Mouse (Mus musculus) frontal cortex, adult (tissue): Measurements from ENCODE around the gene Acvr2b.
"Not testable (repeated sequence)": the region's sequence is repeated elsewhere in the genome, so short reads cannot be mapped to it uniquely, and the experiment has no call there.

Experiments used
- ATAC-seq: cut with Nextera tagmentation; 2 replicates; pipeline ENCODE4 v1.9.2; 2017; ENCODE audit warnings: mild to moderate bottlenecking, moderate library complexity, mixed read lengths; ENCODE audit not compliant: low TSS enrichment

Acvr2b gene

DNA sequence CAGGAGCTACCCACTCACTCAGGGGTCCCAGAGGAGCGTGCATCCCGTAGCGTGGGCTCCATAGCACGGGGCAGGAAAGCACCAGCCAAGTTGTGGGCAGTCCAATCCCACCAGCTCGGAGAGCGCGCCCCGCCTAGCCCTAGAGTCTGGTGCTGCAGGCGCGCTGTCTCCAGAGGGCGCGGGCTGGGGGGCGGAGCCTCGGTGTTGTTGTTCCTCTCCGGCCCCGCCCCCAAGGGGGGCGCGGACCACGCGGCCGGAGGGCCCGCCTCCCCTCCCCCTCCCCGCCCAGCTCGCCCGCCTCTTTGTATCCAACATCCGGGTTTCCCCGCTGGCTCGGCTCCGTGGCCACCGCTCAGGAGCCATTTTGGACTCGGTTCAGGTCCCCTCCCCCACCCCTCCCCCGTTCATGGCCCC lies at the start of gene Acvr2b:
Gene Acvr2b, plus strand, starts transcription at position 318 of the 414 bp plus-strand sequence.
- ATAC-seq: peak; percentile 78

DNA sequence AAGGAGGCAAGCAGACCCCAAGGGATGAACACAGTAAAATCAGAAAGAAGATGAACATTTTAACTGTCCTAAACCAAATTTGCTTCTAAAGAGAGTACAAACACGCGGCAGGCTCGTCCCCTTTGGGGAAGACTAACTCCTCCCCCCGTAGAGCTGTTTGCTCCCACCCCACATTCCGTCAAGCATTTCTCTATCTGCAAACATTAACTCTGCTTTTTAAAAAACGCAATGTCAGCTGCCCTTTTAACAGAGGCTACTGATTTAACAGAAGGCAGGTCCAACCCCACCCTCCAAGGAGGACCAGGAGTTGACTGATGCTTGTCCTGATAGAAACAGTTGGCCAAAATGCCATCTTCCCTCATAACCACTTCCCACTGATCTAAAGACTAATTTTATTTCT lies 48.0 kb upstream of the Acvr2b start:
- ATAC-seq: no peak

DNA sequence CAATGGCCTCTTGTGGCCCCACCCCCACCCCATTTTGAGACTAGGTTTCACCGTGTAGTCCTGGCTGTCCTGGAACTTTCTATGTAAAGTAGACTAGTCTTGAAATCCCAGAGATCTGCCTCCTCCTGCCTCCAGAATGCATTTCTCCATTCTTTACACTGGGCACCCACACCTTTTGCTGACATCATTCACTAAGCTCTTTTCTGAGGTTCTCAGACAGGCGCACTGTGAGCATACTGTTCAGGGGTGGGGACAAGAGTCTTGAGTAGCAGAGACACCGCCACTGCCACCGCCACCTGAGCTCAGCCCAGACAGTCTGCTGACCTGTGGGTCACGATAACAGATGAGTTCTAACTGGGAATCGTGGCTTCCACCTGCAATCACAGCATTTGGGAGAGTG lies 46.0 kb upstream of the Acvr2b start:
- peak; percentile 66 for ATAC-seq

DNA sequence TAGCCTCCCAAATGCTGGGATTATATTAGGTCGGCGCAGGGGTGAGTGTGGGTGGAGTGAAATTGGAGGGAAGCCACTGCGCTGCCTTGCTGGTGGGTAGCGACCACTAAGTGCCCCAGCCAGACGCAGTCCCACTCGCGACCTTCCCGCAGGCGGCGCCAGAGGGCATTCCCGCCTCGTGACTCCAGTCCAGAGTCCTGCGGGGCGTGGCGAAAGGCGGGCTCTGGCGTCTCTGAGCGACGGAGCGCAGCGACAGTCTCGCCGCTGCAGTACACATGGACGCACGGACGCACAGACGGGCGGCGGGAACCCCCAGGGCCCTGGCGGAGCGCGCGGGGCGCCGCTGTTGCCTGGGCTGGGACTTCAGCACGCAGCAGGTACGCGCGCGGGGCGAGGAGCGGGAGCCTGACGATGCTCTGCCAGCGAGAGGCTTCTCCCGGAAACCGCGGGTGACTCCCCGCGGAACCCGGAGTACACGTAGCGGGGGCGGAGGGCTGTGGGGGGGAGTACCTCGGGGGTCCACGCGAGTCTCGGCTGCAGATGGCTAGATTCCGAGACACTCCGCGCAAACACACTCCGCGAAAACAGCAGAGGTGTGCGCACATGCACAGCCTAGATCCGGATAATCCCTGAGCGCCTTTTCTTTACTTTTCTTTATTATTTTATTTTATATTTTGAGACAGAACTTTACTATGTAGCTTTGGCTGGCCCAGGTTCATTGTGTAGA lies 44.4 kb upstream of the Acvr2b start, which contains the start of gene Xylb:
Gene Xylb, plus strand, starts transcription at position 51 of the 727 bp plus-strand sequence.
- ATAC-seq: peak; percentile 89

DNA sequence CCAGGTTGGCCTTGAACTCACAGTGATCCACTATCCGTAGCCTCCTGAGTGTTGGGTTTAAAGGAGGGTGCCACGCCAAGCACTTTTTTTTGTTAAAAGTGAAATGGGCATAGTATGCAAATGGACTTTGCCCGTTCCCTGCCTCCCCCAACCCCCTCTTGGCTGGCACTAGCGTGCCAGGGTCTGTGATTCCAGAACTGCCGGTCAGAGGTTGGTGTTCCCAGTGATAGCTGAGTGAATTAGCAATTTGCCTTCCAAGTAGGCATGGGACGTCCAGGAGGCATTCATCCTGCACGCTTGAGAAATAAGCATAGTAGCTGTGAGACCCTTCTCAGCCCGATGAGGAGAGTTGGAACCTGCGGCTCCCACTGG lies 43.9 kb upstream of the Acvr2b start:
- no peak for ATAC-seq

DNA sequence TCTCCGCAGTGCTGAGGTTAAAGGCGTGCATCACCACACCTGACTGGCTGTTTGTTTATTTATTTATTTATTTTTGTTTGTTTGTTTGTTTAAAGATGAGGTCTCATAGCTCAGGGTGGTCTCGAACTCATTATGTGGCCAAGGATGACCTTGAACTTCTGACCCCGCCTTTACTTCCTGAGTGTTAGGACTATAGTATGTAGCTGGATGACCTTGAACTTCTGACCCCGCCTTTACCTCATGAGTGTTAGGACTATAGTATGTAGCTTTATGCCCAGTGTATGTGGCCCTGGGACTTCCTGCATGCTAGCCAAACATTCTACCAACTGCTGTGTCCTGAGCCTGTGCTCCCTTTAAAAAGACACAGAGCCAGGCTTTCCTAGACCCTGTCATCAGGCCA lies 40.5 kb upstream of the Acvr2b start:
- ATAC-seq: no peak

DNA sequence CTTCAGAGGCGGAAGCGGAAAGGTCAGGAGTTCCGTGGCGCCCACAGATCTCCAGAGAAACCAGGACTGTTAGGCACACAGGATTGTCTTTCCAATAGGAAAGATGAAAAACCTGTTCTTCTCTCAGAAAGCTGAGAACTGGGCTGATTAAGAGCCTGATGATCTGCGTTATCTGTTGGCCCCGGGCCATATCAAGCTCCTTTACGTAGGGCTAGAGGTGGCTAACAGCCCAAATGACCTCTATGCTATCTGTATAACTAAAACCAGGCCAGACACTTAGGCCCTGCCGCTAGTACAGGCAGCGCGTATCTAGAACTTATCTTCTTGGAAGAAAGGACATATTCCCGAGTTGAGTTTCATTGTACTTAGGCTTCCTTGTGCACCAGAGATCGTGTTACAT lies 38.7 kb upstream of the Acvr2b start:
- no peak for ATAC-seq

DNA sequence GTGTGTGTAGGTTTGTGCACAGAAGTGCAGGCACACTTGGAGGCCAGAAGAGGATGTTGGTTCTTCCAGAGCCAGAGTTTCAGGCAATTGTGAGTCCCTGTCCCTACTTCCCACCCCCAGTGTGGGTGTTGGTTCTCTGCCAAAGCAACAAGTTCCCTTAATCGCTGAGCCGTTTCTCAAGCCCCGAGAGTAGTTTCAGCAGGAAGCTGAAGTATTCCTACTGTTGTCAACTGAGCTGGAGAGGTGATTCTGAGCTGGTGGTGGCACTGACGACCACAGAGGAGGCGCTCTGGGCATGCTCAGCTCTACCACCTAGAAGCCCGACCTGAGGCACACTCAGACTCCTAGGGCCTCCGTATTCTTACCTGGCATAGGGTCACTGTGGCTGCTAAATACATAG lies 36.6 kb upstream of the Acvr2b start, which contains the start of gene Slc22a14:
Gene Slc22a14, minus strand, starts transcription at position 270 of the 400 bp plus-strand sequence.
- ATAC-seq: no peak

DNA sequence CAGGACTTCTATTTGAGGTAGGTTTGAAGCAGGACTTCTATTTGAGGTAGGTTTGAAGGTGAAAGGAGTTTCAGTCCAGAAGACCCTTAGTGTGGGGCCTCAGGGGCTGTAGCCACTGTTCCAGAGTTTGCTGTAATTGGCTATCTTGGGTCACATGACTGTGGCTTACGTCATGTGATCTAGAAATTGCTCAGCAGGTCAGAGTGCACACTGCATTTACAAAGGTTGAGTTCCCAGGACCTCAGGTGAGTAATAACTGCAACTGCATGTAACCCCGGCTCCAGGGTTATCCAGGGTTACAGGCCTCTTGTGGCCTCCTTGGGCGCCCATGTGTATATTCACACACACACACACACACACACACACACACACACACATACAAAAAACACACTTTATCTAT lies 33.6 kb upstream of the Acvr2b start:
- ATAC-seq: no peak

DNA sequence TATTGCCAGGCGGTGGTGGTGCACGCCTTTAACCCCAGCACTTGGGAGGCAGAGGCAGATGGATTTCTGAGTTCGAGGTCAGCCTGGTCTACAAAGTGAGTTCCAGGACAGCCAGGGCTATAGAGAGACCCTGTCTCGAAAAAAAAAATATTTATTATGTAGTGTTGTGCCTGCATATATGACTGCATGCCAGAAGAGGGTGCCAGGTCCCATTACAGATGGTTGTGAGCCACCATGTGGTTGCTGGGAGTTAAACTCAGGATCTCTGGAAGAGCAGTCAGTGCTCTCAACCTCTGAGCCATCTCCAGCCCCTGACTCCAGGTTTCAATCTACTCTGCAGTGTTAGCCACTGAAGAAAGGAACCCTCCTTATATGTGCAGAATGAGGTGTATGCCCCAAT lies 31.1 kb upstream of the Acvr2b start:
- ATAC-seq: not testable (repeated sequence)

DNA sequence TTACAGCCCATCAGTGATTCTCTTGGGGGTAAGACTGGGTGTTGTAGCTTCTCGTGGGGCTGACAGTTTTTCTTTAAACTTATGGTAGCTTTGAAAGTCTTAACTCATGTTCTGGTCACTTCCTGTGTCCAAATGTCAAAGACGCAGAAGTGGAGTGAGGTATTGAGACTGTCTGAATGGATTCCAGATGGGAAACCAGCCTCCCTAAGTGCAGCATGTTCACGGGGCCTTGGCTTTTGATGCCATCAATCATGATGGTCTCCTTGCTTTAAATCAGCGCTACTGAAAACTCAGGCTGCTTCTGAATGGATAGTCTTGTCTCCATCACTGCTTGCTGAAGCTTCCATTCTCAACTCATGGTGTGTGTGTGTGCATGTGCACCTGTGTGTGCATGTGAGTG lies 30.7 kb upstream of the Acvr2b start:
- no peak for ATAC-seq

DNA sequence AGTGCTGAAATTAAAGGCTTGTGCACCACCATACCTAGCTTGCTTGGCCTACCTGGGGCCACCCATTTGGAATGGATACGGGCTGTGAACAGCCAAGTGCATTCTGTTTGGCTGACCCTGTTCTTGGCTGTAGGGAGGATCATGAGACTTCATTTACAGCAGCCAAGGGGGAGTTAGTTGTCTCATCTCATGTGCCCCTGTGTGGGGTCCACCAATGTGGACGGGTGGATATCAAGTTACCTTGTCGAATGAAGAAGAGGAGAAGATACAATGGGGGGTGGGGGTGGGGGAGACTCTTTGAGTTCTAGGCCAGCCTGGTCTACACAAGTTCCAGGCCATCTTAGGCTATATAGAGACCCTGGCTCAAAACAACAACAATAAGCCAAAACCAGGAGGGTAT lies 26.9 kb upstream of the Acvr2b start:
- no peak for ATAC-seq

DNA sequence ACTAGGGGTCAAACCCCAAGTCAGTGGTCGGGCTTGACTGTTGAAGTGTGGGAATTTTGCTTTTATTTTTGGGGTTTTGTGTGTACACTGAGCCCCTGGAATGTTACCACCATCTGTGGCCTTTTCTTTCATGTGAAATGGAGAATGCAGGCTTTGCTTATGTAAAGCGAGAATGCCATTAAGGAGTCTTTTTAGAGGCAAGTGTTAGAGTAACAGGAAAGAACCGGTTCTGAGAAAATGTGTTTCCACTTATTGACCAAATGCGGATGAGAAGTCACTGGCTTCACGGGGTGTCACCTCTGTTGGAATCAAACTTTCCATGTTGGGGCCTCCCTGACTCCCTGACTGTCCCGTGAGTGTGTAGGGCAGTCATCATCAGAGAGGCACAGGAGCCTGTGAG lies 26.4 kb upstream of the Acvr2b start:
- ATAC-seq: no peak

DNA sequence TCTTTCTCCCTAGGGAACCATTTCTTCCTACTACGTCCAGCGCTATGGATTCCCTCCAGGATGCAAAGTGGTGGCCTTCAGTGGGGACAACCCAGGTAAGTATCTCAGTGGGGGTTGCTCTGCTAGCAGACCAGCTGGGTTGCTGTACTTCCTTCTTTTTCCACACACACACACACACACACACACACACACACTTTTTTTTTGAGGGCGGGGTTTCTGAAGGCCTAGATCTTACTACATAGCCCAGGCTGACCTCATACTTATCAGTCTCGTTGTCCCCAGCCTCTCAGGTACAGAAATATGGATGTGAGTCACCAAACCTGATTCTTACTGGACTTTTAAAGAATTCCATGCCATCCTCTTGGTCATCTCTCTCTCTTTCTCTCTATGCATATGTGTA lies 23.7 kb upstream of the Acvr2b start:
- ATAC-seq: no peak

DNA sequence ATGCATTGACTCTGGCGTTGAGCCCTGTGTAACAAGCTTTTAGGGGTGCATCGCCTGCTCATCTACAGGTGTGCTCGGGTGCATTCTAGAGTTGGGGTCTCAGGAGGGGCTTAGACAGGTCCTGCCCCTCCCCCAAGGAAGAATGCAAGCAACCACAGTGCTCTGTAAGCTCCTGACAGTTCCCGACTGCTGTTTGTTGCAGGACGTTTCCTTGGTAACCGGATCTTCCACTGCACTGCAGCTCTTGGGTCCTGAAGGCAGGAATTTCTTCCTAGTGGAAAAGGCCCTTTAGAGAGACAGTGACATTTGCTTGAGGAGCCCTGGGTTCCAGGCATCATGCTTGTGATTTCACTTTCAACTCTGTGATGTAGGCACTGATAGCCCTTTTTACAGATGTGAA lies 19.3 kb upstream of the Acvr2b start:
- no peak; the same call in 1 of the 2 replicates for ATAC-seq

DNA sequence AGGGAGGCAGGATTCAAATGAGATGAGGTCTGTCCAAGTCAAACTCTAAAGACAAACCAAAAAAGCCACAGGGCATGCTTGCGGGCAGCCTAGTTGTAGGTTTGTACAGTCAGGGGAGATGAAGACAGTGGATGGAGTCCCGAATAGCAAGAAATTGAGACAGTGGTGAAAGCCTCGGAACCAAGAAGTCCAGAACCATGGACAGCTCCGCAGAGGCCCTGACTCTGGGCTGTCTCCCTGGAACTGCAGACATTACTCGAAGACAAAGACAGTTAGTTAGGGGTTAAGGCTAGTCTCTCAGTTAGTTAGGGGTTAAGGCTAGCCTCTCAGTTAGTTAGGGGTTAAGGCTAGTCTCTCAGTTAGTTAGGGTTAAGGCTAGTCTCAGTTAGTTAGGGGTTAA lies 13.0 kb upstream of the Acvr2b start:
- no peak for ATAC-seq

DNA sequence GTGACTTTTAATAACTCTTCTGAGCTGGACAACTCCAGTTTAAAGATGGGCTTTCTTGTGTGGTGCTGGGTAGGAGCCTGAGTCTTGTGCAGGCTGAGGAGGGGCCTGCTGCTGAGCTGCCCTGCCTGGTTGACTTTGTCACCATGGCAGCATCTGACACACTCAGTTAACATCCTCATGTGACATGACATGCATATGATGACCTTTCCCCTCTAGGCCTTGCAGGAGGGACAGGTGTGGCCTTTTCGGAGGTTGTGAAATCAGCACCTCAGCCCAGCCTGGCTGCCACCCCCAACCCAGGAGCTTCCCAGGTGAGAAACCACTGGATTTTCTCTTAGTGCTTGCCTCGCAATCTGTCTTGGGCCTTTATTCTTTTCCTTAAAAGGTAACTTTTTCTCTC lies 11.7 kb upstream of the Acvr2b start:
- no peak for ATAC-seq

DNA sequence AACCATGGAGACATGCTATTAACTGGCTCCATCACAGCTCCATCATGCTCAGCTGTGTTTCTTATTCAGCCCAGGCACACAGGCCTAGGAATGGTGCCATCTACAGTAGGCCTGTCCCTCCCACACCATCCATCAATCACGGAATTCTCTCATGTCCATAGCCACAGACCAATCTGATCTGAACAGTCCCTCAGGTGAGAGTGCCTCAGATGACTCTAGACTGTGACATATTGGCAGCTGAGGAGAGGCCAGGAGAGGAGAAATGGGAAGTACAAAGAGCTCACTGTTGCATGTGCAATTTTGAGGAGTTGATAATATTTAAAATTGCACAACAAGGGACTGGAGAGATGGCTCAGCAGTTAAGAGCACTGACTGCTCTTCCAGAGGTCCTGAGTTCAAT lies 7.1 kb upstream of the Acvr2b start:
- ATAC-seq: no peak

DNA sequence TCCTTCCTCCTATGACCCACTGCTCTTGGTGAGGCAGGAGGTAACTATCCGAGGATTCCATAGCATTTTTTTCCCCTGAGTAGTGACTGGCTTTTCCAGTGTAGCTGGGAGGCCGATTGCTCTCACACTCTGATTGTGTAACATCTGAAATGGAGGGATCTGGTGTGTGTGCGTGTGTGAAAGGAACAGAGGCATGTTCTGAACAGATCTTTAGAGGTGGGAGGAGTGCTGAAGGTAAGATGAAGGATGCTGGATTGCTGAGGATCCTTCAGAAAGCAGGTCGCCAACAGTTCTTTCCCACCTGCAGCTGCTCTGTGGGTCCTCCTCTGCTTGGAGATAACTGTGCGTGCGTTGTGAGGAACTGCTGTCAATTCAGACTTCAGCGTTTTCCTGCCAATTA lies 567 bp upstream of the Acvr2b start:
- ATAC-seq: peak; percentile 68

DNA sequence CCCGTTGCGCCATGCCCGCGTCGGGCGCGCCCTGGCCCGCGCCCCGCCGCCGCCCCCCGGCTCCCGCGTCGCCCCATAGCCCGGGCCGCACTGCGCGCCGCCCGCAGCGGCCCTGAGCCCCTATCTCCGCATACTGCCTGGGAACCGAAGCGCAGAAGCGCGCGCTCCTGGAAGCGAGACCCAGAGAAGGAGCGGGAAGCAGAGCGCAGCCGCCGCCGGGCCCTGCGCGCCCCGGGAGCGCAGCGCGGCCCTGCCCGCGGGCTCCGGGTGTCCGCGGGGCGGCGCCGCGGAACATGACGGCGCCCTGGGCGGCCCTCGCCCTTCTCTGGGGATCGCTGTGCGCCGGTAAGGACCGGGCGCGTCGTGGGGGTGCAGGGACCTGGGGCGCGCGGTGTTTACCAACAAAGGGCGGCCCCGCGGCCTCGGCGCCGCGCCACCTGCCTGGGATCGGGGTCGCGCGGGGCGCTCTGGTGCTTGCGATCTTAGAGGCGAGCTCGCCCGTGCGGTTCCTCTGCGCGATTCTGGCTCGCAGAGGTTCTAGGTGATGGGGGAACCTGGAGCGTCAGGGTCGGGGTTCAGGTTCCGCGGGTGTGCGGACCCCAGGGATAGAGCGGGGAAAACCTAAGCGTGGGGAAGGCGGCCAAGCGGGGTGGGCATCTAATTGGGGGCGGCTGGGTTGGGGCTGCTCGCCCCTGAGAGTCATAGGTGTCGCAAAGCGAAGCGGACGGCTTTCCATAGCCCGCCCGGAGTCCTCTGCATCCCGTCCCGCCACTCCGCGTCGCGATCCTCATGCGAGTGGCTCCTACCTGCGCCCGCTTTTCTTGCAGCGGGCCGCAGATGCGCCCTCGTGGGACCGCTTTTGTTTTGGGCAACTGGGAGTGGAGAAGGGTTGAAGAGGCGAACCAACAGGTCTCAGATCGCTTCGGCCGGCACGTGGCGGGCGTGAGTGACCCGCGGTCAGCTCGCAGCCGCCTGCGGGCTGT lies 626 bp downstream of the Acvr2b start:
- peak; percentile 42 for ATAC-seq

DNA sequence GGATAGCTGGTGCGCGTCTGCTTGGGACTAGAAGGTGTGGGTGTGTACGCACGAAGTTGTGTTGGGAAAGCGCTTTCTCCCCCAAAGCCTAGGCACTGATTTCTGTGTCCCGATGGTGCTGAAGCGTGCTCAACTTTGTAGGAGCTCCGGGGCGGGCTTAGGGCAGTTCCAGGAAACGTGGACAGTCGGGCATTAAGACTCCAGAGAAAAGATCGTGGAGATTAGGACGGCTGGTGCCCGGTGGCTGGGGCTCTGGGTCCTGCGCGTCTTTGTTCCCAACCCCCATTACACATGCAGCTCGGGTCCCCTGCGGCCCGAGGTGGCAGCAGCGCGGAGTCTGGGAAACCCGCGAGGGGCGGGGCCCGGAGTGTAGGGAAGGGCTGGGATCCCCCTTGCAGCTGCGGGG lies 1.3 kb downstream of the Acvr2b start:
- ATAC-seq: 0 out of 2 replicates have a peak, but pooled peaks have one; percentile 2

DNA sequence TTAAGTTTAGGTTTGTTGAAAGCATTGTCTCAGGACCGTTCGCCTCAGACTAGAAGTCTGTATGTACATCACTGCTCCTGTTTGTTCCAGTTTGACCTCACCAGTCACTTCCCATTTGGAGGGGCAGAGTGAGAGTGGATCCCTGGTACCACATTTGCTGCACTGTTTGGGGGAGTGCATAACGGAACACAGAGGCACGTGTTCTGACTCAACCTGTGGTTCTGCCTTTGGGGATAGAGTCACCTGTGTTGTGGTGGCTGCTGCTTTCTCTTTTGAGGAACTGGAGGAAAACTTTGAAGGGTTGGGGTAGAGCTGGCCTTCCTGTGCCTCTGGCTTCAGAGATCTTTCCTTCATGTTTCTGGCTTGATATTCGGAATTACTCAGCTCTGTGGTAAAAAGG lies 2.2 kb downstream of the Acvr2b start:
- ATAC-seq: no peak

DNA sequence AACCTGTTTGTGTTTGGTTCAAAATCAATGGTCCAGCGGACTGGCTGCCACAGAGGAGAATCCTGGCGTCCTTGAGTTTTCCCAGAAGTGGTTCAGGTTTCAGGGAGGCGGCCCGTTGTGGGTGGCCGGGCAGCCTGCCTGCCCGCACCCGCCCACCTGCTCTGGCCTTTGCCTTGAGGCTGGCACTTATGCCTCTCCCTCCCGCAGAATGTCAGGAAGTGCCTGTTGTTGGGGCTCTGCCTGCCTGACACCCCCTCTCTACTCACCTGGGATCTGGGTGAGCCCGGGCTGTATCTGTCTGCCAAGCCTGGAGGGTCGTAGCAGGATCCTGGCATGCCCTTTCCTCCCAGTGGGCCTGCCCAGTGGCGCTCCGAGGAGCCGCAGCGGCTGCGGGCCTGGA lies 6.0 kb downstream of the Acvr2b start:
- no peak for ATAC-seq
